Mouse (Mus musculus) spleen, adult 18-20 months (tissue): ENCODE measurements around the gene Pfas.
A peak's percentile ranks its signal among the peaks of the same experiment; 100 is the strongest.
"Not testable (repeated sequence)": the region's sequence is repeated elsewhere in the genome, so short reads cannot be mapped to it uniquely, and the experiment has no call there.

Experiments
- DNase-seq, 2 experiments: peaks; one replicate each; pipeline ENCODE4 v3.0.0; 2022; ENCODE audit warnings: mixed read lengths in 2 of 2

The Pfas gene

GRCm38 (mm10) chr11:68970232-68970631, 38.0 kb downstream of the Pfas start:
- DNase-seq: no peak

GRCm38 (mm10) chr11:68968752-68969151, 39.5 kb downstream of the Pfas start:
- DNase-seq: no peak

- DNase-seq: peak; percentile 79 to 82
These were observed 40.6 kb downstream of the Pfas start, which contains the start of gene Slc25a35 for GRCm38 (mm10) chr11:68967337-68968282. Gene Slc25a35 (plus strand): TSS chr11:68968131.

- no peak for DNase-seq
These were observed 41.7 kb downstream of the Pfas start for GRCm38 (mm10) chr11:68966554-68966953.

- peak in 1 of 2 experiments; percentile 67 for DNase-seq
These were observed 42.4 kb downstream of the Pfas start for GRCm38 (mm10) chr11:68965845-68966244.

- DNase-seq: no peak
These were observed 43.2 kb downstream of the Pfas start for GRCm38 (mm10) chr11:68965050-68965449.

GRCm38 (mm10) chr11:68963405-68963804, 44.9 kb downstream of the Pfas start:
- DNase-seq: no peak

GRCm38 (mm10) chr11:68962159-68962558, 46.1 kb downstream of the Pfas start:
- DNase-seq: not testable (repeated sequence)

- no peak for DNase-seq
These were observed 46.7 kb downstream of the Pfas start for GRCm38 (mm10) chr11:68961596-68961995.

- DNase-seq: no peak
These were observed 50.3 kb downstream of the Pfas start for GRCm38 (mm10) chr11:68957971-68958370.

- DNase-seq: no peak
These were observed 51.0 kb downstream of the Pfas start, which contains the start of gene Arhgef15 for GRCm38 (mm10) chr11:68957308-68957707. Gene Arhgef15 (minus strand): TSS chr11:68957480.

GRCm38 (mm10) chr11:68956697-68957096, 51.6 kb downstream of the Pfas start:
- DNase-seq: no peak

- no peak for DNase-seq
These were observed 52.2 kb downstream of the Pfas start for GRCm38 (mm10) chr11:68956107-68956506.

- no peak for DNase-seq
These were observed 52.8 kb downstream of the Pfas start for GRCm38 (mm10) chr11:68955473-68955872.

GRCm38 (mm10) chr11:68954408-68954807, 53.9 kb downstream of the Pfas start:
- no peak for DNase-seq

GRCm38 (mm10) chr11:68953903-68954302, 54.4 kb downstream of the Pfas start:
- no peak for DNase-seq

- no peak for DNase-seq
These were observed 60.7 kb downstream of the Pfas start for GRCm38 (mm10) chr11:68947542-68947993.

- DNase-seq: no peak
These were observed 61.3 kb downstream of the Pfas start for GRCm38 (mm10) chr11:68946806-68947440.

GRCm38 (mm10) chr11:68946001-68946400, 62.3 kb downstream of the Pfas start:
- no peak for DNase-seq

- DNase-seq: no peak
These were observed 63.0 kb downstream of the Pfas start for GRCm38 (mm10) chr11:68945245-68945644.

- DNase-seq: no peak
These were observed 65.5 kb downstream of the Pfas start for GRCm38 (mm10) chr11:68942731-68943130.

GRCm38 (mm10) chr11:68940516-68940915, 67.7 kb downstream of the Pfas start:
- DNase-seq: no peak

- DNase-seq: peak; percentile 66
These were observed 68.6 kb downstream of the Pfas start for GRCm38 (mm10) chr11:68939451-68940304.
